ENCODE assay signal across 8 mouse cellular contexts in genomic region chr14:30625856-30626726, GRCm38 (mm10). TPM values are rescaled to one million over a fixed set of nuclear protein-coding genes. Genes with fewer than 3 reads are reported as not detected.
DNase-seq lines count a peak whose midpoint lies in the region; ATAC-seq and TF ChIP-seq lines count a peak whose summit lies in the region.

TSS of gene Prkcd (minus strand) at chr14:30626210.

- no peaks in the 10 kb centered on the region for H3K9me3 ChIP-seq in ES-E14 (ENCODE audit: control insufficient read depth, insufficient read depth, low read depth, low read length)
- no peaks in the 10 kb centered on the region for H3K9me3 ChIP-seq in forebrain, embryonic 12.5 days
- H3K9me3 ChIP-seq in neural tube, embryonic 15.5 days (replicated peaks) = no peaks in the 10 kb centered on the region

- in situ Hi-C loops in ES-E14 (cut with MboI; ENCODE audit: low sequenced_read_pairs in 2 of 2, unreplicated experiment in 2 of 2) = no loop called here

- no peak for TF ChIP-seq CTCF in lung, adult 2 months (IDR thresholded peaks at IDR 0.05; ENCODE audit: insufficient read depth, low read length)

- no peaks in the 10 kb centered on the region for H3K36me3 ChIP-seq in ES-E14 (ENCODE audit: control insufficient read depth, insufficient read depth, low read length, poor library complexity, severe bottlenecking)
- H3K36me3 ChIP-seq in forebrain, embryonic 12.5 days (replicated peaks) = no peaks in the 10 kb centered on the region
- no peaks in the 10 kb centered on the region for H3K36me3 ChIP-seq in neural tube, embryonic 15.5 days

- ATAC-seq in forebrain, embryonic 12.5 days (ENCODE audit: low FRiP score) = peak; percentile 60
- peak; percentile 71 for ATAC-seq in neural tube, embryonic 15.5 days (ENCODE audit: low FRiP score)

- under 1% methylated on average over 62 of the region's 71 CpGs for WGBS in forebrain, embryonic 12.5 days
- 1% methylated on average over 71 of the region's 71 CpGs for WGBS in lung, adult 2 months
- WGBS in neural tube, embryonic 15.5 days = under 1% methylated on average over 50 of the region's 71 CpGs

- no peak within 1 kb of the TSS for H3K27ac ChIP-seq in ES-E14 (ENCODE audit: insufficient read depth, low read depth, low read length, poor library complexity, severe bottlenecking)
- H3K27ac ChIP-seq in forebrain, embryonic 12.5 days = no peak within 1 kb of the TSS
- H3K27ac ChIP-seq in neural tube, embryonic 15.5 days (replicated peaks) = peak within 1 kb of the TSS; percentile 63

- peak within 1 kb of the TSS; percentile 58 for H3K4me2 ChIP-seq in forebrain, embryonic 12.5 days
- H3K4me2 ChIP-seq in neural tube, embryonic 15.5 days = peak within 1 kb of the TSS; percentile 62

- peaks cover 28% of the 10 kb centered on the region for H3K27me3 ChIP-seq in forebrain, embryonic 12.5 days
- 0 out of 2 replicates have a peak, but pooled peaks cover 6% of the 10 kb centered on the region for H3K27me3 ChIP-seq in neural tube, embryonic 15.5 days (replicated peaks)

- DNase-seq in ES-E14 (ENCODE audit: low read depth, low spot score) = peak; percentile 67
- peak; percentile 65 for DNase-seq in c-Kit-positive CD71-positive TER-119-negative erythroid progenitor cells, embryonic 14.5 days (ENCODE audit: low read depth)
- DNase-seq in heart, postnatal 10 days = peak; percentile 85 to 86
- peak; percentile 91 to 94 for DNase-seq in kidney, postnatal 4 days
- peak; percentile 86 for DNase-seq in lung, adult 2 months
- peak; percentile 90 to 92 for DNase-seq in thymus, postnatal 10 days (ENCODE audit: low spot score in 2 of 2)

- intact Hi-C loops in heart, postnatal 10 days (cut with DNase I) = no loop called here

- peak; percentile 47 for TF ChIP-seq POLR2A in lung, adult 2 months (IDR thresholded peaks at IDR 0.05; ENCODE audit: borderline replicate concordance, extremely low read depth, low read depth, low read length)

- peak within 1 kb of the TSS; percentile 89 to 99 for H3K4me3 ChIP-seq in ES-E14 (ENCODE audit: insufficient read depth in 1 of 2, low read depth in 1 of 2, low read length in 2 of 2, poor library complexity in 1 of 2, severe bottlenecking in 1 of 2)
- H3K4me3 ChIP-seq in forebrain, embryonic 12.5 days (replicated peaks) = peak within 1 kb of the TSS; percentile 49
- peak within 1 kb of the TSS; percentile 76 for H3K4me3 ChIP-seq in lung, adult 2 months (replicated peaks; ENCODE audit: extremely low read depth, low read depth, low read length)
- peak within 1 kb of the TSS; percentile 55 for H3K4me3 ChIP-seq in neural tube, embryonic 15.5 days (replicated peaks)

- H3K9ac ChIP-seq in ES-E14 (ENCODE audit: insufficient read depth, low read depth, low read length, poor library complexity, severe bottlenecking) = peak within 1 kb of the TSS; percentile 82
- peak within 1 kb of the TSS; percentile 47 for H3K9ac ChIP-seq in forebrain, embryonic 12.5 days
- H3K9ac ChIP-seq in neural tube, embryonic 15.5 days (replicated peaks) = peak within 1 kb of the TSS; percentile 44

- H3K4me1 ChIP-seq in ES-E14 (ENCODE audit: control insufficient read depth in 2 of 2, insufficient read depth in 2 of 2, low read length in 2 of 2, poor library complexity in 1 of 2) = peaks cover 0 to 5% of the 10 kb centered on the region in 2 experiments; a peak in 2 of 4 replicates
- H3K4me1 ChIP-seq in forebrain, embryonic 12.5 days = peaks cover 18% of the 10 kb centered on the region
- H3K4me1 ChIP-seq in lung, adult 2 months (ENCODE audit: control insufficient read depth, insufficient read depth, low read length) = peaks cover 15% of the 10 kb centered on the region
- peaks cover 22% of the 10 kb centered on the region for H3K4me1 ChIP-seq in neural tube, embryonic 15.5 days

TF ChIP-seq in ES-E14, 5 proteins besides CTCF, POLR2A, EP300 and RAD21:
- TF ChIP-seq ZC3H11A (IDR thresholded peaks at IDR 0.05; ENCODE audit: borderline replicate concordance, low read depth, low read length) (no peak), HCFC1 (IDR thresholded peaks at IDR 0.05; ENCODE audit: borderline replicate concordance, insufficient read depth, low read length) (no peak), ZNF384 (IDR thresholded peaks at IDR 0.05; ENCODE audit: low read depth, low read length) (no peak), CHD2 (IDR thresholded peaks at IDR 0.05; ENCODE audit: low read depth, low read length) (no peak), MAFK (IDR thresholded peaks at IDR 0.05; ENCODE audit: insufficient read depth, low read depth, low read length) (no peak)

RNA-seq across cellular contexts. Expression of gene Prkcd, which starts in this region (rescaled TPM):
- 43.8 and 60.3 TPM in 2 replicates for total RNA-seq in ES-E14 (2012; rRNA removed)
- polyA plus RNA-seq in forebrain, embryonic 12.5 days (2016; fragmentation: Nextera tagmentation; extraction: Ambion mirVana) = 25.8 and 29.0 TPM in 2 replicates
- total RNA-seq in heart, postnatal 10 days (2021) = 10 to 100 TPM; 18.7 to 20.0 TPM
- polyA plus RNA-seq in lung, adult 2 months (2012; rRNA removed) = 111 and 134 TPM in 2 replicates
- polyA plus RNA-seq in neural tube, embryonic 15.5 days (2015; fragmentation: Nextera tagmentation; extraction: Ambion mirVana) = 35.2 and 41.8 TPM in 2 replicates
